Mouse (Mus musculus): ENCODE measurements around the gene Poldip3.

The Poldip3 gene

GRCm38 (mm10) chr15:83124625-83125024 is 24.6 kb downstream of the Poldip3 start:
- DNase-seq (ENCODE audit: low read depth) = no peak

- peak; percentile 81 for DNase-seq (ENCODE audit: low read depth)
Measured at GRCm38 (mm10) chr15:83122566-83123145, 26.5 kb downstream of the Poldip3 start, which contains the start of gene Rrp7a. Rrp7a (minus strand) TSS chr15:83122801.

- DNase-seq (ENCODE audit: low read depth) = peak; percentile 78
Measured at GRCm38 (mm10) chr15:83121709-83122565, 27.2 kb downstream of the Poldip3 start.

- no peak for DNase-seq (ENCODE audit: low read depth)
Measured at GRCm38 (mm10) chr15:83118360-83118759, 30.8 kb downstream of the Poldip3 start.

GRCm38 (mm10) chr15:83115071-83115470 is 34.1 kb downstream of the Poldip3 start:
- DNase-seq (ENCODE audit: low read depth) = no peak

GRCm38 (mm10) chr15:83114106-83114505 is 35.1 kb downstream of the Poldip3 start:
- DNase-seq (ENCODE audit: low read depth) = no peak

- peak; percentile 64 for DNase-seq (ENCODE audit: low read depth)
Measured at GRCm38 (mm10) chr15:83112898-83113297, 36.3 kb downstream of the Poldip3 start.

GRCm38 (mm10) chr15:83111874-83112273 is 37.3 kb downstream of the Poldip3 start:
- no peak for DNase-seq (ENCODE audit: low read depth)

GRCm38 (mm10) chr15:83111290-83111689 is 37.9 kb downstream of the Poldip3 start:
- no peak for DNase-seq (ENCODE audit: low read depth)

GRCm38 (mm10) chr15:83107814-83108213 is 41.4 kb downstream of the Poldip3 start:
- DNase-seq (ENCODE audit: low read depth) = no peak

- no peak for DNase-seq (ENCODE audit: low read depth)
Measured at GRCm38 (mm10) chr15:83106426-83106825, 42.8 kb downstream of the Poldip3 start.

- no peak for DNase-seq (ENCODE audit: low read depth)
Measured at GRCm38 (mm10) chr15:83103111-83103510, 46.1 kb downstream of the Poldip3 start.

GRCm38 (mm10) chr15:83100332-83100662 is 48.9 kb downstream of the Poldip3 start:
- DNase-seq (ENCODE audit: low read depth) = no peak

- DNase-seq (ENCODE audit: low read depth) = peak; percentile 91
Measured at GRCm38 (mm10) chr15:83099533-83100331, 49.5 kb downstream of the Poldip3 start.

GRCm38 (mm10) chr15:83095950-83096349 is 53.2 kb downstream of the Poldip3 start:
- peak; percentile 62 for DNase-seq (ENCODE audit: low read depth)

- DNase-seq (ENCODE audit: low read depth) = no peak
Measured at GRCm38 (mm10) chr15:83093687-83094086, 55.5 kb downstream of the Poldip3 start.

- no peak for DNase-seq (ENCODE audit: low read depth)
Measured at GRCm38 (mm10) chr15:83090874-83091273, 58.3 kb downstream of the Poldip3 start.

- DNase-seq (ENCODE audit: low read depth) = no peak
Measured at GRCm38 (mm10) chr15:83089429-83089605, 59.9 kb downstream of the Poldip3 start, which contains the start of gene Serhl. Serhl (plus strand) TSS chr15:83089506.

- no peak for DNase-seq (ENCODE audit: low read depth)
Measured at GRCm38 (mm10) chr15:83088495-83089428, 60.4 kb downstream of the Poldip3 start.

- no peak for DNase-seq (ENCODE audit: low read depth)
Measured at GRCm38 (mm10) chr15:83086636-83087328, 62.4 kb downstream of the Poldip3 start.

GRCm38 (mm10) chr15:83085901-83086300 is 63.3 kb downstream of the Poldip3 start:
- DNase-seq (ENCODE audit: low read depth) = peak; percentile 80
